Mouse (Mus musculus) urinary bladder, postnatal 25 days (tissue): ENCODE data around the gene Setd5.

Experiments used
- DNase-seq: peaks from one replicate; pipeline ENCODE4 v3.0.0; 2022; ENCODE audit warnings: low spot score

The Setd5 gene

DNA sequence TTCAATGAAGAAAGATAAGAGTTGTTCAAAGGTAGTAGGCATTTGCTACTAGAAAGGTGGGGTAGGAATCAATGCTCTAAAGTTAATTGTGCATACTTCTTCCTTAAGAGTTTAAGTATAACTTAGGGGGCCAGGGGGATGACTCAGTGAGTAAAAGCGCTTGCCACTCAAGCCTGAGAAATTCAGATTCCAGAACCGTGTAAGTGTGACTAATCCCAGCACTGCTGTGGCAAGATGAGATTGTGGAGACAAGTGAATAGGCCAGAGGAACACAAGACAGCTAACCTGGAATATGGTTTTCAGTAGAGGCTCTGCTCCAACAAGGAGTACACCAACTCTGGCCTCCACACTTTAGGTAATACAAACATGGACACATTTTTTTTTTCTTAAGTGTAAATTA lies 56.2 kb downstream of the Setd5 start:
- no peak for DNase-seq

DNA sequence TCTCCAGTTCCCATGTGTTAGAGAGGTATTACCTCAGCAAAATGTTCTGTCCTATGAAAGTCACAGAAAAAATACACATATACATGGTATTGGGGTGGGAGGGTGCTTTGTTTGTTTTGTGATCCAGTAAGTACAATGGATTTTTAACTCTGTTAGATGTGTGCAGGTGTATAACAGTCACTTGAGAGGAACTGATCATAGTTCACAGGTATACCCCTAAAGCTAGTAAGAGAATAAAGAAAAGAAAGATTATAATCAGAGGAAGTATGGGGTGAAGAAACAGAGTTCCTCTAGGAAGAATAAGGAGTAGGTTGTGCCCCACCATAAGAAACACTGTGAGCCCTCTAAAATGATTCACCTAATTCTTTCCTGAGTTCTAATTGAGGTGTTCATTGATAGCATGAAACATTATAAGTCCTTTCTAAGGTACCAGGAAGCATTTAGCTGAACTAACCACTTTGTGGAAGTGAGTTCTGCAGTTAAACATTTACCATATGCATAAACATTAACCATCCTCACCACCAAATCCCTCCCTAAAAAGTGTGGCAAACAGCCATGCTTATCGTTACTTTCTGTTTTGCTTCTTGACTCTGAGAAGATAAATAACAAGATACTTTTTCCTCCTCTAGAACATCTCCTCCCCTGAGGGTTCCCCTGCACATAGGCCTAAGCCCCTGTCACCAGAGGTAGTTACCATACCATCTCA lies 64.4 kb downstream of the Setd5 start:
- DNase-seq = no peak

DNA sequence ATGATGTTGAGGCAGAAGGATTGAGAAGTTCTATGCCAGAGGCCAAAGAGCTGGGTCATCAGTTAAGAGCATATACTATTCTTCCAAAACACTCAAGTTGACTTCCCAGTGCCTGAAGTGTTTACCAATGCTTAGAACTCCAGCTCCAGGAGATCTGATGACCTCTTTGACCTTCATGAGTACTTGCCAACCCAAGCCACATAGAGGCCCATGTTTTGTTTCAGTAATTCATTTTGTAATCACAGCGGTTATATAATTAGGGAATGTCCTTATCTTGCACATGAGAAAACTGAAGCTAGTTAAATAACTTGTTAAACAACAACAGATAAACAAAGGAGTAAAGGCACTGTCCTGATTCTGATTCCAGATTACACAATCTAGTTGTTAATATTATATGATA lies 67.6 kb downstream of the Setd5 start:
- no peak for DNase-seq

DNA sequence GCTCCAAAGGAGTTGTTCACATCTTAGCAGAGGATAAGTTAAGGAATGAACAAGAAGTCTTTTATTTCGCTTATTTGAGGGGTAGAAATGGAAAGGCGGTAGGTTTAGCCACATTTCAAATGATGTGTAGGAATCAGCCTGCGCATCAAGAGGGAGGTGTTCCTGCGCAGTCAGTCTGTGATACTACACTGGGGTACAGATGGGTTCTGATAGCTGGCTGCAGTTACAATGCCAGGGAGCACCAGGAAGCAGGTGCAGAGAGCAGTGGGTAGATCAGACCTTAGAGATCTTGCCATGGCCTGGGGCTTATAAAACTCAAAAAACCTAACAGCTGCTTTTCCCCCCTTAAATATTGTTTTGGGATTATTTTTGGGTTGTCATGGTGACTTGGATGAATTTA lies 68.1 kb downstream of the Setd5 start:
- no peak for DNase-seq

DNA sequence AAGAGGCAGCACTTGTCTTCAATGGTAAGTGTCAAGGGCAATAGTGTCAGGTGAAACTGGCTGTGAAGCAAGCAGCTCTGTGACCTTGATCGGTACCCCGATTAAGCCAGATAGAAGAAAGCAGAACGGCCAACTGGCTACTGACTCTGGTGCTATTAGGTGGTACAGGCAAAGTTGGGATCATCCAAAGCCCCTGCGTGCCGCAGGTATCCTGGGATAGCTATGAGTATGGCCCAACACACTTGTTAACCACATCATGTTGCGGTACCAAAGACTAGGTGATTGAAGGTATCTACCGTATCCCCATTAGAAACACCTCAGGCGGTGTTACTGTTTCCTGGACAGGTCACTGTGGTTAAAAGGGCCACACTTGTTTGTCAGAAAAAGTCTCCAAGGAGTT lies 76.9 kb downstream of the Setd5 start:
- DNase-seq = no peak

DNA sequence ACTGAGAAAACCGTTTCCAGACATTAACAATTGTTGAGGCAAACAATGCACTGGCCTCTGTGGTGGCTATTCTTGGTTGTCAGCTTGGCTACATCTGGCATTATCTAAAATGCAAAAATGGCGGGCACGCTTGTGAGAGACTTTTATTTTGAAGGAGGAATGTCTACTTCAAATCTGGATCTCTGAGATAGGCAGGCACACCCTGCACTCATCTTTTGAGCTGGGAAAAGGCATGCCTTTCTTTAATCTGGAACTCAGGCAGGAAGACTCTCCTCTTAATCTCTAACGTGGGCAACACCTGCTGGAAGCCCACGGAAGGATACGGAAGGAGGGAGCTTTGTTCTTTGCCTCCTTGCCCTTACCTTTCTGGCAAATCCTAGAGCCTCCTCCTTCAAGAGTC lies 77.7 kb downstream of the Setd5 start:
- no peak for DNase-seq

DNA sequence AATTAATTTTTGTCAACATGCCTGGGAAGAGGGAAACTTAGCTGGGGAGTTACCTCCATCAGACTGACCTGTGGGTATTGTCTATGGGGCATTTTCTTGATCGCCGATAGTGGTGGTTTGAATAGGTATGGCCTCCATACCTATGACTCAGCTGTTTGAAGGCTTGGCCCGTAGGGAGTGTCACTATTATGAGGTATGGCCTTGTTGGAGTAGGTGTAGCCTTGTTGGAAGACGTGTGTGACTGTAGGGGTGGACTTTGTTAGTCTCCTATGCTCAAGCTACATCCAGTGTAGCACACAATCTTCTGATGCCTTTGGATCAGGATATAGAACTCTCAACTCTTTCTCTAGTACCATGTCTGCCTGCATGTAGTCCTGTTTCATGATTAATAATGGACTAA lies 78.9 kb downstream of the Setd5 start:
- DNase-seq = no peak

DNA sequence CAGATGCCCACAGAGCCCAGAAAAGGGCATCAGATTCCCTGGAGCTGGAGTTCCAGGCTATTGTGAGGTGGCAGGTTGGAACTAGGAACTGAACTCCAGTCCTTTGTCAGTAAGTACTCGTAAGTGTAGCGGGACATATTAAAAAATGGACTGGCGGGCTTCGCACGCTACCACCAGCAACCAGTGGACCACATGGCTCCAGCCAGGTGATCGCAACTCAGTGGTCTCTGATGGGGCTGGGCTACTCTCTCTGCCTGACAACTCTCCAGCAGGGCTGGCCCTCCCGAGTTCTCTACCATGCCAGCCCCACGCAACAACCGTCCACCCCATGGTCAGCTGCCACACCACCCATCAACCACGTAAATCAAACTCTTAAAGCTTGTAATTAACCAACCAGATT lies 82.9 kb downstream of the Setd5 start:
- no peak for DNase-seq

DNA sequence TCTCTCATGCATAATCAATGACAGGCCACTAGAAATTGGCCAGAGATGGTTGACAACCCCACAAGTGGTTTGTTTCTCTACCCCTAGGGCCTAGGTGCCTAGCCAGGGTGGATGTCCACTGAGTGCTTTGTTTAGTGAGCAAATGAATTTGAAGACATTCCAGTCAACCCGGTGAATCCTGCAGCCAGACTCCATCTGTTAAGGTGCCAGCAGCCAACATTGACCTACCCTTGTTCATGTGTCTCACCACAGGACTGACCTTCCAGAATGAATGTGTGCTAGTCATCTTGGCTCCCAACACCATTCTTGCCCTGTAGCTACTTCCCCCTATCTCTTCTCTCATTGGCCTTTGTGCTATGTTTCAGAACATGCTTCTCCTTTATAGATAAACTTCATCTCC lies 84.8 kb downstream of the Setd5 start:
- no peak for DNase-seq

DNA sequence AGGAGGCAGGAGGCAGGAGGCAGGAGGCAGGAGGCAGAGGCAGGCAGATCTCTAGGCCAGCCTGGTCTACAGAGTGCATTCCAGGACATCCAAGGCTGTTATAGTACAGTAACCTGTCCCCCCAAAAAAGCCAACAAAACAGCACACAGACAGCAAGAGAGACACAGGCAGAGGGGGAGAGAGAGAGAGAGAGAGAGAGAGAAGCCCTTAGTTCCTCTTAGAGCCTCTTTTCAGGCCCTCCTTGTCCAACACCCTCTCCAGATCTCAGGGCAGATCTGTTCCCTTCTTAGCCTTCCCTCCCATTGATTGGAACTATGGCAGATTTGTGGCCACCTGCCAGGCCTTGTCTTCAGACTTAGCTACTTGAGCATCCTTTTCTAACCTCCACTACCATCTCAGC lies 86.3 kb downstream of the Setd5 start:
- no peak for DNase-seq

DNA sequence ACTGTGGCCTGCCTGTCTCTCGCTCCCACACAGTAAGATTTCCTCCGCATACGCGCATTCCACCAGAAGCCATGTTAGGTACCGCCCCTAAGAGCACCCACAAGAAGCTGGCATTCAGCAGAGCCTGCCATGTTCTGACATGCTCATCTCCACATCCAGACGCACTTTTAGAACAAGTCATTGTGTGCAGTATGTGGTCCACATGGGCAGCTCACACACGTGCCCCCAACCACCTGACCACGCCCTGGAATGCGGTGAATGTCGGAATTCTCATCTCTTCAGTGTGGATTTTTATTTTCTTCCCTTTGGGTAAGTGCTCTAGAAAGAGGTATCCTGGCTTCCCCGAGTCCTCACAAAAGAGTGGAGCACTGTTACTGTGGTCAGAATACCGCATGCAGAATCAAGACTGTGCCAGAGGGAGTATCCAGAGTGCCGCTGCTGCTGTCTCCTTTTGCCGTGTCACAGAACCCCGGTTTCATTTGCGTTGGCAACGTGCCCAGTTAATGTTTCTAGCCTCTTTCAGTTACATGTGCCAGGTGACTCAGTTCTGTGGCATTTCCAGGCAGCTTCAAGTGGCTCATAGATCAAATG lies 89.6 kb downstream of the Setd5 start:
- DNase-seq = peak; percentile 79

DNA sequence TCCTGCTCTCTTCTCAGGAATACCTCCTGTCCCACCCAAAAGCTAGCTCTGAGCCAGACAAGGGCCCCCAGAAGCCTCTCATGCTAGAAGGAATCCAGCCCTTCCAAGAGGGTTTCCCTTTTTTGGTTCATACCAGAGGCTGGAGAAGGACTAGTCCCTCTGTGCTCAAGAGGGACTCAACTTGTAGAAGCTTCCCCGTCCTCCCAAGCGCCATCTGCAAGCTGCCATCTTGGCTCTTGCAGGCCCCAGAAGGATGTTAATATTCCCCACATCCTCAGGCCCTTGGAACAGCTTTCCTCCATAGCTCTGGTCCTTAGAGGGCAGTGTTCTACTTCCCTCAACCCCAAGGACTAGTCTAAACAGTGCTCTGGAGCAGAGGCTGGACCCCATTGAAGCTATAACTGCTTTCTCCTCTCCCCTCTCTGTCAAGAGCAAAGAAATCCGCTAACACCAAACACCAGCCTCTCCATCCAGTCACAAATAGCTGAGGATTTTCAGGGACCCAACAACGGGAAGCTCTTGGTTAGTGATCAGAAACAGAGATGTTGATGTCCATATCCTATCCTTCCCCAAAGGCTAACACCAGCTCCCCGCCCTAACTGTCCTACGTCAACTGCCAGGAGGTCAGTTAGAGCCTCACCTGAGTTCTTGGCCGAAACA lies 91.3 kb downstream of the Setd5 start:
- no peak for DNase-seq

DNA sequence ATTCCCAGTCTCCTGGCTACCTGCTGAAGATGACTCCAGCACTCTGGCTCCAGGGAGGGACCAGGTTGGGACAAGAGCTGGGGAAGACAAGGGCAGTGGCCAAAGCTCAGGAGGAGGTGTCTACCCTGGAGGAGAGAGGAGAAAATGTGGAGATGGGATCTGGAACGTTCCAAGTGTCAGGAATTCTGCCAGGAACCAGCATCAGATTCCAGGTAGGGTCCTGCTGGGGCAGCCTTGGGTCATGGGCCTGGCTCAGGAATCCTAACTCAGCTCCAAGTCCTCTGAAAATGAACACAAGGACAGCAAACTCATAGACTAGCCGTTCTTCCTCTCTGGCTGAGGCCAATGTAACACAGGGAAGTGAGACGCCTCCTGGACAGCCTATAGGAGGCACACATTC lies 92.7 kb downstream of the Setd5 start:
- no peak for DNase-seq

DNA sequence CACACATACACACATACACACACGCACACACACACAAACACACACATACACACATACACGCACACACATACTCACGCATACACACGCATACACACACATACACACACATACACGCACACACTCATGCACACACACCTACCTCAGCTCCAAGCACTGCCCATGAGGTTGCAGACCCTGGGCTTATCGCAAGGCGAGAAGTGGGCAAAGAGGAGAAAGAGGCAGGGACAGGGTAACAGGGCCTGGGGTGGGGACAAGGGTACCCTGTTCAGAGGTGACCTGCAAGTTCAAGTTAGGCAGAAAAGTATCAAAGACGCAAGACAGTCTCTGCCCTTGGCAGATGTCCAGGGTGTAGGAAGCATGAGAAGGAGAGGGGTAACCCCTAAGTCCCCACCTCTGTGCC lies 93.5 kb downstream of the Setd5 start:
- DNase-seq = no peak

DNA sequence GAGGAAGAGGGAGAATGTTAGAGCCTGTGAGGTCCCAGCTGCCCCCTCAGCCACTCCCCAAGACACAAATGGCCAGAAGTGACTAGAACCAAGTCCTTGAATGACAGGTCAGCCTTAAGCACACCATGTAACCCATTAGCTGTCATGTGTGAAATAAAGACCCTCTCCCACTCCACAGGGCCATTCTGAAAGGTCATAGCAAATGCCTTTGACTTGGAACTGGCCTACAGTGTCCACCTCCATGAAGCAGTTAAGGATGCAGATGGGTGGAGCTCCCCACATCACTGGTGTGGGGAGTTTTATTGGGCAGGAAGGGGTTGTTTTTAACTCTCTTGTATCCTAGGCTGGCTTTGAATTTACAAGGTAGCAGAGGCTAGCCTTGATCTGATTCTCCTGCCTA lies 94.8 kb downstream of the Setd5 start:
- DNase-seq = no peak

DNA sequence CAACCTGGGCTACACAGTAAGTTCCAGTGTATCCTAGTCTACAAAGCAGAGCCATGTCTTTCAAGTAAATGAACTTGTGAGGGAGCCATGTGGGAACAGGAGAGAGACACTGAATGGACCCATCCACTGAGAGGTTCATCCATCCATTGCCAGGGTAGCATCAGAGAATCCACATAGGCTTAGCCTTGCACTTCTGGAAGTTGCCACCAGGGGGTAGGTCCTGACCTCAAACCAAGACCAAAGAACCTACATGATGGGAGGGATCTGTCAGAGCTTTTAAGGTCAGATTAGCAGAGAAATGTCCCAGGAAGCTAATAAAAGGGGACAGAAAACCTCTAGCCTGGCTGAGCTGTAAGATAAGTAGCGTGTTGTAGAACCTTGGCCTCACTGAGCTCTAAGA lies 95.4 kb downstream of the Setd5 start:
- DNase-seq = peak; percentile 47

DNA sequence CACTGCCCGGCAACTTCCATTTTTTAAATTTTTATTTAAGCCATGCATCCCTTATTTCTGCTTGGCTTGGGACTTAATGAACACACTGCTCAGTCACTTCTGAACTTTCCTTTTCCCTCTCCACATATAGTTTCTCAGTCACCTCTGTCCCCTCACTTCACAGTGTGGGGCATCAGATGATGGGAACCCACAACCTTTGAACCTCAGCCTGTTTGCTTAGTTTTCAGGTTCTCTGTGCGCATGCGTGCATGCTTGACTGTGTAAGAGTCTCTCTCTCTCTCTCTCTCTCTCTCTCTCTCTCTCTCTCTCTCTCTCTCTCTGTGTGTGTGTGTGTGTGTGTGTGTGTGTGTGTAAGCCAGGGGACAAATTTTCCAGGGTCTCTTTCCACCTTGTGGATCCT lies 98.3 kb downstream of the Setd5 start:
- DNase-seq = no peak

DNA sequence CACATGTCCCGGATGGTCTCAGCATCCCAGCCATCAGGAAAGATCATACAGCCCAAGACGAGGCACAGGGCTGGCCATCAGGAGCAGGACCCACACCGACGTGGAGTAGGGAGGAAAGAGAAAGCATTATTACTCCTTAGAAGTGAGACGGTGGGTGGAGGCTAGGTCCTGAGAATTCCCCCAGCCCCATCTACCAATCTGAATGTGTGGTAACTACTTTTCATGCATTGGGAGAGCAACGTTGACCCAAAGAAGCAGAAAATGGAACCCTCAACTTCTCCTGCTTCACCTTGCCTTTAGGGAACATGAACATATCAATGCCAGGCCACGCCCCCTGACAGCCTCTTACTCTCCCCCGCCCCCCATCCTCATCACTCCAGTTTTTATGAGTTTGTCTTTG lies 99.4 kb downstream of the Setd5 start:
- no peak for DNase-seq

DNA sequence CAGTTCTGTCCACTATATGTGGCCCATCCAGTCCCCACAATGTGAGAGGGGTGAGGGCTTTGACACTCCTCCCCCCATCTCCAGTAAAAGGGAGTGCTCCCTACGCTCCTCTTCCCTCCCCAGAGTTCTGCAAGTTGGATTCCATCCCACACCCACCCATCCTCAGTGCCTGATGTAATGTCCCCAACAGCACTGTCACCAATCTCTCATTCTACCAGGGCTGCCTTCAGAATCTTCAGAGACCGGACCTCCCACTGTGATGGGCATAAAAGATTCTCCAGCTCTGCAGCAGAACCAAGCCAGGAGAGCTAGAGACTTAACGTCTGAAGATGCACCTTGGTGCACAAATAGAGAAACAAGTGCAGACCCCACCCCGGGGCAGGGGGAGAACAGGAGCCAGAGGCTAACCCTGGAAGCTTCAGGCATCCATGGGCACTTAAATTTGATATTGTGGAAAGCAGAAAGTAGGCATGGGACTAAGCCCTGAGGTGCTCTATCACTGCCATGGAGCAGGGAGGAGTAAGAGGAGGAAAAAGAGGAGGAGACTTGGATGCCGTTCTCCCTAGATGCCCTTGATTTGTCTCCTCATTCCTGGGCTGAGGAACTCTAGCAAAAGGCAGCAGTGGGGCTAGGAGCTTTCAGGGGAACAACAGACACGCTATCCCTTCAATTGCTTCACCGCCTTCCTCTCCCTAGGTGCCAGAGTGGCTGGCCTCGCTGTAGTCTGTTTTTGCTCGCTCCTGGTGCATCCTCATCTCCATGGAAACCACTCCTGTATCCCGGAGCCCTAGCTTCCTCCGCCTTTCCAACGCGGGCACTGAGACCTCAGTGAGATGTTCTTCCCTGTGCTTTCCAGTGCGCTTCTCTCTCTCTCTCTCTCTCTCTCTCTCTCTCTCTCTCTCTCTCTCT lies 101.4 kb downstream of the Setd5 start:
- DNase-seq = no peak

DNA sequence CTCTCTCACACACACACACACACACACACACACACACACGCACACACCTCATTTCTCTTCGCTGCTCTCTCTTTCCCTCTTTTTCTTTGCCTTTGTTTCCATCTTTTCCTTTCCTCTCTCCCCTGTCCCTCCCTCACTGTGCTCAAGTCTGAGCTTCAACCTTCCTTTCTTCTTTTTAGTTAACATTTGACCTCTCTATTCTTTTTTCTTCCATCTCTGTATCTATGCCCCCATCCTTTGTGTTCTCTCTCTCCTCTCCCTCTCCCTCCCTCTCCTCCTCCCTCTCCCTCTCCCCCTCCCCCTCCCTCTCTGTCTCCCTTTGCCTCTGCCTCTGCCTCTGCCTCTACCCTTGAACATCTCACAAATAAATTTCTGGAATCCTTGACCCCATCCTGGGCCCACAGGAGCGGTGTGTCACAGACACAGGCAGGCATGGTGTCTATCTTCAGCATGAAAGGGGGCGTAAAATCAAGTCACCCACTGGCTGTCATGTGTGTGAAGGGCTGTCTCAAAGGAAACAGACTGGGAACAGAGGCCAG lies 102.1 kb downstream of the Setd5 start:
- no peak for DNase-seq

DNA sequence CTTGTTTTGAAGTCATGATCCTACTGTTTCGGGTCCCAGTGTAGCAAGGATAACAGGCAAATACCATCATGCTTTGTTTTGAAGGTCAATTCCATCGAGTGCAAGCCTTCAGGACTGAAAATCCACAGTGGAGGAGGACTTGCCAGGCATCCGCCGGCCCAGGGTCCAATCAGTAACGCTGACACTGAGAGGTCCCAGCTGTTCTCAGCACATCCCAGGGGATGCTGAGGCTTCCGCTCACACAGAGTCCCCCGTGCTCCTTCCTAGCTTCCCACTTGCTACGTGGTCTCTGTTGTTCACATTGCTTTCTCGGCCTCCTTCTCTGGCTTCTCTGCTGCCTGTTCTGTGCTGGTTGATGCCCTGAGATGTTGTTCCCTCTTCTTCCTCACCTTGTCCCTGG lies 107.0 kb downstream of the Setd5 start:
- DNase-seq = no peak

DNA sequence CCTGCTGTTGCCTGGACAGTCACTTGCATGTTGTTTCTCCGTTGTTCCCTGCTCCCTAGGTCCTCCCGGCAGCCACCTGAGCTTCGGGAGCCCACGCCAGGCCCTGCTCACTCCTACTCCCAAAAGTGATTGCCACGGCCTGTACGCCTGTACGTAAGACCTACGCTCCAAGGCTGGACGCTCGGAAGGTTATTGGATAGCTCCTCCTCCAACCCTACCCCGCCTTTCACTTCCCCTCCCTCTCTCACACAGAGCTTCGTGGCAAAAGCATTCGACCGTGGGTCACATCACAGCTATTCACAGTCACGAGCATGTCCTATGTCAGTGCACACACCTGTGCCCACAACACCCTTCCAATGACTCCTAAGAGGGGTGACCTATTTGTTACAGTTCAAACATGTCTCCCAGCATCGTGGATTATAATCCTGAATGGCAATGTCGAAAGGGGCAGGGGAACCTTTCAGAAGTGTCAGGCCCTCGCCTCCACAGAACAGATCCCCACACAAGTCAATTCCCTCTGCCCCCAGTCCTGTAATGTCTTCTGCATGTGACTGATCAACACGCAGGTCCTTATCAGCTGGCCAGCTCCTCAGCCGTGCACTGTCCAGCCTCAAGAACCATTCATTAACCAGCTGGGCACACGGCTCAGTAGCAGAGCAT lies 107.8 kb downstream of the Setd5 start:
- DNase-seq = no peak
